Comparison of ENCODE assay signal across 25 mouse cellular contexts in genomic region chr14:121546621-121547020, GRCm38 (mm10). TPM values are rescaled to one million over a fixed set of nuclear protein-coding genes. Genes with fewer than 3 reads are reported as not detected.
DNase-seq lines count a peak whose midpoint lies in the region; ATAC-seq and TF ChIP-seq lines count a peak whose summit lies in the region.
"Had no signal": no experiment of that assay in that cellular context is flagged by ENCODE, and none has a peak within 500 bp of the region (broad histone marks: within the 10 kb centered on the region; RNA-seq: fewer than 3 reads in every experiment).

No protein-coding gene starts in this region.

- H3K9ac ChIP-seq in embryonic facial prominence, embryonic 14.5 days (ENCODE audit: low read depth, low read length) = no peak overlapping the region
- H3K9ac ChIP-seq in kidney, embryonic 16.5 days (replicated peaks; ENCODE audit: low read length) = no peak overlapping the region
- H3K9ac ChIP-seq in liver, embryonic 16.5 days (ENCODE audit: low read depth, low read length) = no peak overlapping the region
- H3K9ac ChIP-seq: neural tube, embryonic 13.5 days had no signal

- no peak overlapping the region for H3K4me2 ChIP-seq in embryonic facial prominence, embryonic 14.5 days (ENCODE audit: low read depth, low read length)
- H3K4me2 ChIP-seq in kidney, embryonic 16.5 days (replicated peaks; ENCODE audit: low read depth, low read length) = no peak overlapping the region
- no peak overlapping the region for H3K4me2 ChIP-seq in liver, embryonic 16.5 days (ENCODE audit: low read depth, low read length)
- H3K4me2 ChIP-seq: neural tube, embryonic 13.5 days had no signal

- no peak overlapping the region for H3K27ac ChIP-seq in embryonic facial prominence, embryonic 14.5 days (replicated peaks; ENCODE audit: low read depth, low read length)
- H3K27ac ChIP-seq in embryonic facial prominence, embryonic 10.5 days (replicated peaks) = no peak overlapping the region
- H3K27ac ChIP-seq in kidney, adult 2 months (ENCODE audit: insufficient read depth, low read depth, low read length) = no peak overlapping the region
- H3K27ac ChIP-seq in kidney, embryonic 16.5 days (ENCODE audit: low read length) = no peak overlapping the region
- H3K27ac ChIP-seq in liver, embryonic 16.5 days (ENCODE audit: low read length) = no peak overlapping the region
- no peak overlapping the region for H3K27ac ChIP-seq in layer of hippocampus, adult 2 months
- H3K27ac ChIP-seq: neural tube, embryonic 13.5 days had no signal

- no peak for TF ChIP-seq CTCF in kidney, adult 2 months (conservative IDR thresholded peaks at IDR 0.05; ENCODE audit: insufficient read depth, insufficient read length, low read depth, low read length)
- no peak for TF ChIP-seq CTCF in Patski (IDR thresholded peaks at IDR 0.05)
- TF ChIP-seq CTCF in layer of hippocampus, adult 2 months (conservative IDR thresholded peaks at IDR 0.05) = no peak

- 0 out of 2 replicates have a peak, but pooled peaks cover 4% of the 10 kb centered on the region for H3K36me3 ChIP-seq in embryonic facial prominence, embryonic 14.5 days (ENCODE audit: control insufficient read depth, insufficient read depth, low read length)
- 0 out of 2 replicates have a peak, but pooled peaks cover 11% of the 10 kb centered on the region for H3K36me3 ChIP-seq in embryonic facial prominence, embryonic 10.5 days (replicated peaks)
- peaks cover 5% of the 10 kb centered on the region for H3K36me3 ChIP-seq in kidney, adult 2 months (ENCODE audit: control insufficient read depth, insufficient read depth, low read length)
- H3K36me3 ChIP-seq in kidney, embryonic 16.5 days (ENCODE audit: insufficient read depth, low read length) = peaks cover 26% of the 10 kb centered on the region
- no peaks in the 10 kb centered on the region for H3K36me3 ChIP-seq in liver, embryonic 16.5 days (ENCODE audit: control insufficient read depth, insufficient read depth)
- H3K36me3 ChIP-seq: neural tube, embryonic 13.5 days had no signal

- ATAC-seq in embryonic facial prominence, embryonic 14.5 days (ENCODE audit: low read depth) = peak; percentile 67; the same call in 1 of the 2 replicates
- ATAC-seq in kidney, embryonic 16.5 days (ENCODE audit: low FRiP score, low TSS enrichment) = no peak
- ATAC-seq in liver, embryonic 16.5 days (ENCODE audit: low read depth) = 0 out of 2 replicates have a peak, but pooled peaks have one; percentile 32
- peak; percentile 31 for ATAC-seq in Patski
- ATAC-seq: forebrain, embryonic 16.5 days; hindbrain, embryonic 16.5 days; intestine, postnatal 0 days; midbrain, embryonic 16.5 days had no signal

- POLR2A ChIA-PET in Patski (lab: Charles Lee) = no interaction called here

- DNase-seq in embryonic facial prominence, embryonic 14.5 days (ENCODE audit: low spot score) = peak; percentile 51
- DNase-seq in embryonic facial prominence, embryonic 10.5 days (ENCODE audit: low spot score) = no peak
- peak; percentile 31 for DNase-seq in kidney, adult 2 months
- DNase-seq in liver = no peak
- no peak for DNase-seq in Patski (ENCODE audit: low read depth, low spot score)
- no peak for DNase-seq in layer of hippocampus, adult 2 months (ENCODE audit: low spot score in 2 of 2)
- DNase-seq: adrenal gland, postnatal 36 days; cerebellum, adult 9-10 months; left cerebral cortex, postnatal 4 days; lung, adult 18-20 months; retina, postnatal 1 day; thymus, postnatal 14 days had no signal

- H3K4me1 ChIP-seq in embryonic facial prominence, embryonic 14.5 days (ENCODE audit: control insufficient read depth, insufficient read depth, low read length) = no peaks in the 10 kb centered on the region
- H3K4me1 ChIP-seq in embryonic facial prominence, embryonic 10.5 days = peaks cover 10% of the 10 kb centered on the region
- peaks cover 3% of the 10 kb centered on the region; the same call in 1 of the 2 replicates for H3K4me1 ChIP-seq in kidney, adult 2 months (ENCODE audit: control insufficient read depth, insufficient read depth, low read length)
- no peaks in the 10 kb centered on the region for H3K4me1 ChIP-seq in kidney, embryonic 16.5 days (ENCODE audit: insufficient read depth, low read length)
- H3K4me1 ChIP-seq in liver, embryonic 16.5 days (ENCODE audit: control insufficient read depth, low read depth, low read length) = no peaks in the 10 kb centered on the region
- H3K4me1 ChIP-seq: neural tube, embryonic 13.5 days had no signal

- CTCF ChIA-PET in Patski (lab: Charles Lee) = no interaction called here

- in situ Hi-C loops in Patski (cut with MboI; ENCODE audit: low pct_unique_long_range_greater_than_20kb) = no loop called here

- no peaks in the 10 kb centered on the region for H3K27me3 ChIP-seq in embryonic facial prominence, embryonic 14.5 days (replicated peaks; ENCODE audit: control insufficient read depth, insufficient read depth, low read length)
- no peaks in the 10 kb centered on the region; the same call in 1 of the 2 replicates for H3K27me3 ChIP-seq in embryonic facial prominence, embryonic 10.5 days (replicated peaks; ENCODE audit: low read depth, poor library complexity, severe bottlenecking)
- H3K27me3 ChIP-seq in kidney, adult 2 months (replicated peaks; ENCODE audit: control insufficient read depth, insufficient read depth, low read length) = no peaks in the 10 kb centered on the region
- no peaks in the 10 kb centered on the region for H3K27me3 ChIP-seq in kidney, embryonic 16.5 days (ENCODE audit: insufficient read depth, low read length)
- no peaks in the 10 kb centered on the region for H3K27me3 ChIP-seq in liver, embryonic 16.5 days (ENCODE audit: control insufficient read depth, insufficient read depth, low read depth, low read length)
- no peaks in the 10 kb centered on the region for H3K27me3 ChIP-seq in Patski
- H3K27me3 ChIP-seq: neural tube, embryonic 13.5 days had no signal

- H3K9me3 ChIP-seq in embryonic facial prominence, embryonic 14.5 days (ENCODE audit: control insufficient read depth, low read length) = no peaks in the 10 kb centered on the region
- no peaks in the 10 kb centered on the region for H3K9me3 ChIP-seq in embryonic facial prominence, embryonic 10.5 days
- no peaks in the 10 kb centered on the region for H3K9me3 ChIP-seq in kidney, embryonic 16.5 days (ENCODE audit: low read length)
- H3K9me3 ChIP-seq in liver, embryonic 16.5 days (replicated peaks; ENCODE audit: control insufficient read depth, low read length) = no peaks in the 10 kb centered on the region
- H3K9me3 ChIP-seq: midbrain, embryonic 10.5 days; neural tube, embryonic 13.5 days had no signal

- WGBS in embryonic facial prominence, embryonic 14.5 days = 68% methylated on average over 5 of the region's 5 CpGs
- 92% methylated on average over 5 of the region's 5 CpGs for WGBS in embryonic facial prominence, embryonic 10.5 days
- WGBS in kidney, adult 2 months = 66% methylated on average over 5 of the region's 5 CpGs
- WGBS in kidney, embryonic 16.5 days = 76% methylated on average over 5 of the region's 5 CpGs
- WGBS in liver, embryonic 16.5 days (ENCODE audit: insufficient replicate concordance) = 77% methylated on average over 5 of the region's 5 CpGs

- TF ChIP-seq POLR2A in kidney, adult 2 months (IDR thresholded peaks at IDR 0.05; ENCODE audit: low read depth, low read length) = no peak

- no peak overlapping the region for H3K4me3 ChIP-seq in embryonic facial prominence, embryonic 14.5 days (ENCODE audit: low read depth, low read length)
- no peak overlapping the region for H3K4me3 ChIP-seq in embryonic facial prominence, embryonic 10.5 days
- H3K4me3 ChIP-seq in kidney, adult 2 months (ENCODE audit: insufficient read depth, low read depth, low read length) = no peak overlapping the region
- no peak overlapping the region for H3K4me3 ChIP-seq in kidney, embryonic 16.5 days (ENCODE audit: low read length)
- H3K4me3 ChIP-seq in liver, embryonic 16.5 days (ENCODE audit: low read depth, low read length) = no peak overlapping the region
- H3K4me3 ChIP-seq in layer of hippocampus, adult 2 months = no peak overlapping the region
- H3K4me3 ChIP-seq: midbrain, embryonic 10.5 days; myocyte; neural tube, embryonic 13.5 days had no signal

RNA-seq across cellular contexts. Expression of gene Slc15a1, which starts 41.6 kb away (rescaled TPM):
- 0.25 and 0.54 TPM in 2 replicates for polyA plus RNA-seq in embryonic facial prominence, embryonic 14.5 days (2014; fragmentation: Nextera tagmentation; extraction: Ambion mirVana)
- polyA plus RNA-seq in embryonic facial prominence, embryonic 10.5 days (2016; fragmentation: Nextera tagmentation; extraction: Ambion mirVana) = 0.05 TPM in 1 of 2 replicates, not detected in the other
- polyA plus RNA-seq in kidney, adult 2 months (2012; rRNA removed) = 0.11 and 0.27 TPM in 2 replicates
- polyA plus RNA-seq in kidney, embryonic 16.5 days (2015; fragmentation: Nextera tagmentation; extraction: Ambion mirVana) = 0.49 and 0.76 TPM in 2 replicates
- 0.13 TPM in 1 of 2 replicates, not detected in the other for polyA plus RNA-seq in liver, embryonic 16.5 days (2015; fragmentation: Nextera tagmentation; extraction: Ambion mirVana)
- 0.01 TPM for polyA plus RNA-seq in Patski (2021)
- total RNA-seq in layer of hippocampus, adult 2 months (2021) = not detected
- total RNA-seq: adrenal gland, postnatal 36 days; gastrocnemius, postnatal 4 days; hematopoietic stem cell, adult 5-6 weeks; left cerebral cortex, adult 8-10 months had no signal
- polyA plus RNA-seq: forebrain, embryonic 16.5 days; midbrain, embryonic 10.5 days; midbrain, embryonic 16.5 days; myocyte; neural tube, embryonic 13.5 days; stomach, embryonic 14.5 days had no signal

Comparison
In these comparisons a context has a peak if more than half of its experiments do, and no peak if none do; other contexts are left out.
1. DNase-seq: peak in embryonic facial prominence, embryonic 14.5 days (single experiment) and kidney, adult 2 months (single experiment); none in embryonic facial prominence, embryonic 10.5 days (single experiment), liver (single experiment), Patski (single experiment) and layer of hippocampus, adult 2 months (0 of 2).